8 mouse cellular contexts compared by ENCODE assay signal in genomic region chr10:117647158-117647505, GRCm38 (mm10). TPM values are rescaled to one million over a fixed set of nuclear protein-coding genes. Genes with fewer than 3 reads are reported as not detected.
DNase-seq lines count a peak whose midpoint lies in the region; ATAC-seq and TF ChIP-seq lines count a peak whose summit lies in the region.

No protein-coding gene starts in this region.

- no peaks in the 10 kb centered on the region for H3K36me3 ChIP-seq in kidney, adult 2 months (ENCODE audit: control insufficient read depth, insufficient read depth, low read length)
- no peaks in the 10 kb centered on the region for H3K36me3 ChIP-seq in stomach, postnatal 0 days (ENCODE audit: control insufficient read depth, insufficient read depth, low read length)

- H3K9me3 ChIP-seq in stomach, postnatal 0 days (ENCODE audit: control insufficient read depth, low read length): no peaks in the 10 kb centered on the region

- no peaks in the 10 kb centered on the region for H3K4me1 ChIP-seq in kidney, adult 2 months (ENCODE audit: control insufficient read depth, insufficient read depth, low read length)
- no peaks in the 10 kb centered on the region for H3K4me1 ChIP-seq in stomach, postnatal 0 days (replicated peaks; ENCODE audit: control insufficient read depth, insufficient read depth)

- H3K27ac ChIP-seq in kidney, adult 2 months (ENCODE audit: insufficient read depth, low read depth, low read length): 0 out of 2 replicates have a peak overlapping the region, but pooled peaks have one; percentile 30
- H3K27ac ChIP-seq in stomach, postnatal 0 days (replicated peaks): no peak overlapping the region

- H3K4me2 ChIP-seq in stomach, postnatal 0 days (replicated peaks; ENCODE audit: low read depth): no peak overlapping the region

- intact Hi-C loops in left cerebral cortex, postnatal 10 days (cut with DNase I): no loop called here

- WGBS in kidney, adult 2 months: 25% methylated on average over 13 of the region's 13 CpGs
- 68% methylated on average over 13 of the region's 13 CpGs for WGBS in stomach, postnatal 0 days

- peak; percentile 39 for ATAC-seq in stomach, postnatal 0 days (ENCODE audit: low FRiP score, low TSS enrichment)

- TF ChIP-seq CTCF in kidney, adult 2 months (conservative IDR thresholded peaks at IDR 0.05; ENCODE audit: insufficient read depth, insufficient read length, low read depth, low read length): no peak
- no peak for TF ChIP-seq CTCF in stomach, postnatal 0 days (IDR thresholded peaks at IDR 0.05; ENCODE audit: low read depth)

- peak; percentile 55 for DNase-seq in Muller cell, postnatal 12 days (ENCODE audit: inconsistent ontology term)
- peak; percentile 35 to 73 for DNase-seq in cerebellum, postnatal 4 days (ENCODE audit: low spot score in 2 of 2)
- DNase-seq in kidney, adult 2 months: peak; percentile 86
- DNase-seq in left cerebral cortex, postnatal 10 days (ENCODE audit: extremely low spot score in 1 of 2, low spot score in 2 of 2): peak; percentile 60 to 74
- DNase-seq in stomach, postnatal 0 days (ENCODE audit: low spot score): peak; percentile 43
- DNase-seq in adrenal gland, adult (ENCODE audit: inconsistent age in 2 of 2, low spot score in 1 of 2): no peak
- no peak for DNase-seq in adrenal gland, postnatal 10 days
- no peak for DNase-seq in urinary bladder, postnatal 10 days (ENCODE audit: low spot score)

- TF ChIP-seq POLR2A in kidney, adult 2 months (IDR thresholded peaks at IDR 0.05; ENCODE audit: low read depth, low read length): no peak

- no peak for TF ChIP-seq EP300 in stomach, postnatal 0 days (optimal IDR thresholded peaks at IDR 0.05)

- H3K4me3 ChIP-seq in kidney, adult 2 months (ENCODE audit: insufficient read depth, low read depth, low read length): no peak overlapping the region
- no peak overlapping the region for H3K4me3 ChIP-seq in stomach, postnatal 0 days (ENCODE audit: low read depth, low read length)

- H3K9ac ChIP-seq in stomach, postnatal 0 days (ENCODE audit: low read length): no peak overlapping the region

- H3K27me3 ChIP-seq in kidney, adult 2 months (replicated peaks; ENCODE audit: control insufficient read depth, insufficient read depth, low read length): no peaks in the 10 kb centered on the region
- H3K27me3 ChIP-seq in stomach, postnatal 0 days (ENCODE audit: control insufficient read depth, insufficient read depth, low read length): no peaks in the 10 kb centered on the region

RNA-seq across cellular contexts. Expression of gene Cpm, which starts 17.8 kb away (rescaled TPM):
- polyA plus RNA-seq in kidney, adult 2 months (2012; rRNA removed): 36.7 and 37.2 TPM in 2 replicates
- total RNA-seq in left cerebral cortex, postnatal 10 days (2021): 1 to 10 TPM; 2.0 to 3.3 TPM
- polyA plus RNA-seq in stomach, postnatal 0 days (2015; fragmentation: Nextera tagmentation; extraction: Ambion mirVana): 22.9 and 26.6 TPM in 2 replicates
- 10 to 100 TPM; 18.5 to 19.1 TPM for total RNA-seq in adrenal gland, postnatal 10 days (2021)

Comparison
In these comparisons a context has a peak if more than half of its experiments do, and no peak if none do; other contexts are left out.
1. DNase-seq: peak in Muller cell, postnatal 12 days (single experiment), cerebellum, postnatal 4 days (2 of 2), kidney, adult 2 months (single experiment), left cerebral cortex, postnatal 10 days (2 of 2) and stomach, postnatal 0 days (single experiment); none in adrenal gland, adult (0 of 2), adrenal gland, postnatal 10 days (single experiment) and urinary bladder, postnatal 10 days (single experiment).
2. RNA of gene Cpm, which starts 17.8 kb away (total RNA-seq): 18.5 to 19.1 TPM in adrenal gland, postnatal 10 days; 2.0 to 3.3 TPM in left cerebral cortex, postnatal 10 days; every median in the first group is over 4 times any median in the second.